Mouse (Mus musculus) MEL (cell line): ENCODE data around the gene Prkcb. TPM values are rescaled to one million over a fixed set of nuclear protein-coding genes. Genes with fewer than 3 reads are reported as not detected.

ENCODE experiments used
- DNase-seq: peaks from one replicate; pipeline ENCODE4 v3.0.0; 2011; ENCODE audit warnings: low read depth, low spot score
- H3K27ac ChIP-seq: 2 replicates; pipeline ENCODE4 v1.5.1; 2012; ENCODE audit warnings: low read depth, mild to moderate bottlenecking, control low read depth, low read length, moderate library complexity; ENCODE audit not compliant: control insufficient read depth
- H3K27me3 ChIP-seq, 2 experiments: fragments of 150-350 bp in 1 of 2; sonication (generic) in 1 of 2; 2 replicates each; pipeline ENCODE4 v1.6.1; 2012; ENCODE audit warnings: low read length in 2 of 2, mild to moderate bottlenecking in 2 of 2, improper control_type of control experiment in 1 of 2, moderate library complexity in 1 of 2; ENCODE audit not compliant: insufficient read depth in 2 of 2, control insufficient read depth in 1 of 2
- H3K36me3 ChIP-seq, 2 experiments: 2 replicates each; pipeline ENCODE4 v1.6.1; 2012 to 2014; ENCODE audit warnings: low read length in 2 of 2, improper control_type of control experiment in 1 of 2, inconsistent platforms in 1 of 2, mild to moderate bottlenecking in 1 of 2; ENCODE audit not compliant: insufficient read depth in 2 of 2, control insufficient read depth in 1 of 2
- H3K4me1 ChIP-seq, 2 experiments: fragments of 150-350 bp in 1 of 2; sonication (generic) in 1 of 2; 2 replicates each; pipeline ENCODE4 v1.6.1; 2012; ENCODE audit warnings: low read length in 2 of 2, improper control_type of control experiment in 1 of 2, mild to moderate bottlenecking in 1 of 2; ENCODE audit not compliant: insufficient read depth in 2 of 2, control insufficient read depth in 1 of 2
- H3K4me3 ChIP-seq, 2 experiments: fragments of 150-350 bp in 1 of 2; sonication (generic) in 1 of 2; 2 replicates each; pipeline ENCODE4 v1.5.1; 2012; ENCODE audit warnings: low read depth in 2 of 2, low read length in 2 of 2, mild to moderate bottlenecking in 2 of 2, moderate library complexity in 2 of 2, control low read depth in 1 of 2, improper control_type of control experiment in 1 of 2; ENCODE audit not compliant: control insufficient read depth in 1 of 2, insufficient read depth in 1 of 2
- H3K79me2 ChIP-seq: 2 replicates; pipeline ENCODE4 v1.6.1; 2012; ENCODE audit warnings: mild to moderate bottlenecking, low read length, moderate library complexity; ENCODE audit not compliant: control insufficient read depth, poor library complexity, insufficient read depth
- H3K9ac ChIP-seq: 2 replicates; pipeline ENCODE4 v1.6.1; 2012; ENCODE audit warnings: low read depth, mild to moderate bottlenecking, control low read depth, low read length, moderate library complexity; ENCODE audit not compliant: control insufficient read depth, poor library complexity, severe bottlenecking
- H3K9me3 ChIP-seq: fragments of 150-350 bp; sonication (generic); replicated peaks from 2 replicates; pipeline ENCODE4 v1.6.1; 2012; ENCODE audit warnings: mild to moderate bottlenecking, low read length, improper control_type of control experiment, moderate library complexity; ENCODE audit not compliant: insufficient read depth
- BHLHE40 ChIP-seq: IDR thresholded peaks from 2 replicates; pipeline ENCODE4 v1.6.1; 2012; ENCODE audit warnings: low read depth, mild to moderate bottlenecking, inconsistent platforms, low read length, improper control_type of control experiment, borderline replicate concordance
- CHD1 ChIP-seq: IDR thresholded peaks from 2 replicates; pipeline ENCODE4 v1.6.1; 2012; ENCODE audit warnings: low read depth, mild to moderate bottlenecking, inconsistent platforms, low read length, improper control_type of control experiment
- CHD2 ChIP-seq: IDR thresholded peaks from 2 replicates; pipeline ENCODE4 v1.6.1; 2011; ENCODE audit warnings: low read length, improper control_type of control experiment
- E2F4 ChIP-seq: IDR thresholded peaks from 2 replicates; pipeline ENCODE4 v1.6.1; 2011; ENCODE audit warnings: low read depth, low read length, improper control_type of control experiment, borderline replicate concordance
- ELF1 ChIP-seq: IDR thresholded peaks from 2 replicates; pipeline ENCODE4 v1.6.1; 2014; ENCODE audit warnings: low read depth, mild to moderate bottlenecking, inconsistent platforms, low read length, improper control_type of control experiment, moderate library complexity
- GABPA ChIP-seq: IDR thresholded peaks from 2 replicates; pipeline ENCODE4 v1.6.1; 2012; ENCODE audit warnings: low read depth, mild to moderate bottlenecking, inconsistent platforms, low read length, improper control_type of control experiment, moderate library complexity
- KAT2A ChIP-seq: conservative IDR thresholded peaks from 2 replicates; pipeline ENCODE4 v1.6.1; 2012; ENCODE audit warnings: low read depth, low read length, improper control_type of control experiment, inconsistent platforms
- MAFK ChIP-seq: IDR thresholded peaks from 2 replicates; pipeline ENCODE4 v1.6.1; 2011; ENCODE audit warnings: low read depth, mild to moderate bottlenecking, low read length, improper control_type of control experiment, borderline replicate concordance
- MAZ ChIP-seq: IDR thresholded peaks from 2 replicates; pipeline ENCODE4 v1.6.1; 2012; ENCODE audit warnings: low read depth, mild to moderate bottlenecking, inconsistent platforms, low read length, improper control_type of control experiment
- MYB ChIP-seq: IDR thresholded peaks from 2 replicates; pipeline ENCODE4 v1.6.1; 2011; ENCODE audit warnings: mild to moderate bottlenecking, low read depth, low read length, improper control_type of control experiment
- MYC ChIP-seq: IDR thresholded peaks from 2 replicates; pipeline ENCODE4 v1.6.1; 2011; ENCODE audit warnings: low read depth, mild to moderate bottlenecking, low read length, improper control_type of control experiment, moderate library complexity
- USF1 ChIP-seq: IDR thresholded peaks from 2 replicates; pipeline ENCODE4 v1.6.1; 2014; ENCODE audit warnings: low read depth, mild to moderate bottlenecking, inconsistent platforms, low read length, improper control_type of control experiment, moderate library complexity
- ZKSCAN1 ChIP-seq: IDR thresholded peaks from 2 replicates; pipeline ENCODE4 v1.6.1; 2012; ENCODE audit warnings: low read depth, mild to moderate bottlenecking, inconsistent platforms, low read length, improper control_type of control experiment, moderate library complexity
- ZMIZ1 ChIP-seq: IDR thresholded peaks from 2 replicates; pipeline ENCODE4 v1.6.1; 2012; ENCODE audit warnings: low read depth, mild to moderate bottlenecking, inconsistent platforms, low read length, improper control_type of control experiment, moderate library complexity
- ZNF384 ChIP-seq: IDR thresholded peaks from 2 replicates; pipeline ENCODE4 v1.6.1; 2012; ENCODE audit warnings: low read depth, mild to moderate bottlenecking, inconsistent platforms, low read length, improper control_type of control experiment
- polyA plus RNA-seq, 2 experiments: library from polyadenylated mRNA; stranded (reverse) in 1 of 2; unstranded in 1 of 2; fragments of >175 nt in 1 of 2; fragments of >200 nt in 1 of 2; gene quantifications; 2 replicates each; pipeline versions ENCODE4 v1.2.1 to v1.2.4; 2012; ENCODE audit warnings: low replicate concordance in 2 of 2, low read depth in 1 of 2; ENCODE audit not compliant: insufficient read length in 2 of 2, insufficient read depth in 1 of 2, missing spikeins in 1 of 2
- total RNA-seq: library from RNA; depleted of rRNA; stranded (reverse); fragments of 300-350 nt; gene quantifications from 2 replicates; pipeline ENCODE4 v1.2.3, GENCODE M21; 2012

Prkcb gene
- total and polyA plus RNA-seq, 3 experiments = not detected

DNA sequence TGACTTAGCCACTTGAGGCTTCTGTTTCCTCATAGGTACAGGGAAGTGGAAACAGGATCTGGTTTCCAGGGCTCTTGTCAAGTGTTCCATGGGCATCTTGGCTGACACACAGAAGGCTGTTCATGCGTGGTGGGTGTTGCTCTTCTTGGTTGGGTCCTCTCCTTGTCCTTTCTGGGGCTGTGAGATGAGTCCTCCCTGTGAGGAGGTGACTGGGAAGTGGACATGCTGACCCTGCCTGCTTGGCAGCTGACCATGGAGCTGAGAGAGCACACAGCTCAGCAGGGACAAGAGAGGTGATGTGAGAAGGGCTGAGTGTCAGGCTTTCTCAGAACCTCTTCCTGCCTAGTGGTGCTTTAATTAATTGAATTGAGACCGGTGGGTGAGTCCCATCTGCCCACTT, 10.2 kb downstream of the Prkcb start:
- H3K4me1 ChIP-seq = no peaks in the 10 kb centered on the region
- no peak overlapping the region for H3K27ac ChIP-seq
- no peak overlapping the region for H3K4me3 ChIP-seq
- no peaks in the 10 kb centered on the region for H3K79me2 ChIP-seq
- no peaks in the 10 kb centered on the region for H3K36me3 ChIP-seq
- DNase-seq = no peak
- no peaks in the 10 kb centered on the region for H3K9me3 ChIP-seq
- H3K9ac ChIP-seq = no peak overlapping the region
- no peaks in the 10 kb centered on the region for H3K27me3 ChIP-seq
- TF ChIP-seq MAZ = no peak
- no peak for TF ChIP-seq ZKSCAN1
- TF ChIP-seq GABPA = no peak
- TF ChIP-seq MYB = no peak
- TF ChIP-seq MAFK = no peak
- no peak for TF ChIP-seq ELF1
- no peak for TF ChIP-seq BHLHE40
- TF ChIP-seq E2F4 = no peak
- no peak for TF ChIP-seq USF1
- TF ChIP-seq KAT2A = no peak
- TF ChIP-seq ZNF384 = no peak
- no peak for TF ChIP-seq CHD2

DNA sequence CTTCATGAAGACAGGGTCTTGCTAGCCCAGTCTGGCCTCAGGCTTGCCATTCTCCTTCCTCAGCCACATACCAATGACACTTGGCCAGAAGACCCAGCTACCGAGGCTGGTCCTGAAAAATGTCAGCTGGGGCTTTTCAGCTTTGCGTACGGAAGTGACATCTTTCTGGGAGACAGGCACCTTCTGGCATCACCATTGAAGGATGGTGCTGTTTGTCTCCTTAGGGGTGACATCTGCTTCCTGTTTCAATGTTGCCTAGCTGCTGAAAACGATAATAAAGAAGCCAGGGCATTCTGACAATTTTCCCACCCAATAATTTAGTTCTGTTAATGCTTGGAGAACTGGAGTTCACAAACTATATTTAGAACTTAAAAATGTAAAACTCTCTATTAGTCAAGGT, 12.0 kb downstream of the Prkcb start:
- no peak overlapping the region for H3K27ac ChIP-seq
- no peaks in the 10 kb centered on the region for H3K9me3 ChIP-seq
- H3K4me1 ChIP-seq = no peaks in the 10 kb centered on the region
- H3K27me3 ChIP-seq = no peaks in the 10 kb centered on the region
- no peak overlapping the region for H3K4me3 ChIP-seq
- no peaks in the 10 kb centered on the region for H3K36me3 ChIP-seq
- no peak overlapping the region for H3K9ac ChIP-seq
- no peaks in the 10 kb centered on the region for H3K79me2 ChIP-seq
- TF ChIP-seq BHLHE40 (no peak), ZMIZ1 (no peak), CHD1 (no peak)
- no peak for DNase-seq

GRCm38 (mm10) chr7:122302538-122302937, 14.0 kb downstream of the Prkcb start:
- H3K79me2 ChIP-seq = no peaks in the 10 kb centered on the region
- H3K9ac ChIP-seq = no peak overlapping the region
- H3K27me3 ChIP-seq = no peaks in the 10 kb centered on the region
- H3K9me3 ChIP-seq = no peaks in the 10 kb centered on the region
- no peaks in the 10 kb centered on the region for H3K36me3 ChIP-seq
- no peak for DNase-seq
- no peak overlapping the region for H3K4me3 ChIP-seq
- no peaks in the 10 kb centered on the region for H3K4me1 ChIP-seq
- no peak overlapping the region for H3K27ac ChIP-seq
- TF ChIP-seq KAT2A (no peak), E2F4 (no peak), MAZ (no peak), GABPA (no peak), MYC (no peak), CHD1 (no peak)
- TF ChIP-seq, all 39 proteins: peak for 0
